Mouse (Mus musculus) kidney, postnatal 0 days (tissue): ENCODE data around the gene Arid3c. TPM values are rescaled to one million over a fixed set of nuclear protein-coding genes. Genes with fewer than 3 reads are reported as not detected.
"Not testable (repeated sequence)": the region's sequence is repeated elsewhere in the genome, so short reads cannot be mapped to it uniquely, and the experiment has no call there.

Experiments
- ATAC-seq: fragments of 200-750 bp; cut with Nextera tagmentation; replicated peaks from 2 replicates; pipeline ENCODE4 v1.8.0; 2017; ENCODE audit warnings: low read depth, moderate number of reproducible peaks, moderate TSS enrichment, moderate library complexity; ENCODE audit not compliant: low FRiP score
- DNase-seq: peaks from one replicate; pipeline ENCODE4 v3.0.0-alpha.2; 2016; ENCODE audit warnings: low spot score
- H3K27ac ChIP-seq: fragments of 300-500 bp; sonication (generic); 2 replicates; pipeline ENCODE4 v1.5.1; 2014; ENCODE audit warnings: mild to moderate bottlenecking
- H3K27me3 ChIP-seq: fragments of 300-500 bp; sonication (generic); 2 replicates; pipeline ENCODE4 v1.6.1; 2014; ENCODE audit warnings: low read length, mixed read lengths; ENCODE audit not compliant: insufficient read depth
- H3K36me3 ChIP-seq: fragments of 300-500 bp; sonication (generic); 2 replicates; pipeline ENCODE4 v1.6.1; 2014; ENCODE audit warnings: low read length, mixed read lengths; ENCODE audit not compliant: insufficient read depth
- H3K4me1 ChIP-seq: fragments of 300-500 bp; sonication (generic); replicated peaks from 2 replicates; pipeline ENCODE4 v1.6.1; 2014; ENCODE audit warnings: antibody characterized with exemption, low read length, mixed read lengths; ENCODE audit not compliant: insufficient read depth
- H3K4me2 ChIP-seq: fragments of 300-500 bp; sonication (generic); 2 replicates; pipeline ENCODE4 v1.6.1; 2014; ENCODE audit warnings: mild to moderate bottlenecking, low read length, moderate library complexity, mixed read lengths
- H3K4me3 ChIP-seq: fragments of 300-500 bp; sonication (generic); replicated peaks from 2 replicates; pipeline ENCODE4 v1.5.1; 2014; ENCODE audit warnings: low read depth, low read length
- H3K9ac ChIP-seq: fragments of 300-500 bp; sonication (generic); 2 replicates; pipeline ENCODE4 v1.6.1; 2014; ENCODE audit warnings: low read depth, low read length
- H3K9me3 ChIP-seq: fragments of 300-500 bp; sonication (generic); replicated peaks from 2 replicates; pipeline ENCODE4 v1.6.1; 2016; ENCODE audit warnings: low read length, inconsistent platforms, mixed read lengths
- CTCF ChIP-seq: IDR thresholded peaks from 2 replicates; pipeline ENCODE4 v1.5.1; 2016; ENCODE audit warnings: antibody characterized with exemption, low read depth, mild to moderate bottlenecking, moderate library complexity
- WGBS: fragments of 180-500 bp; shearing (Covaris S2); extraction: QIAGEN DNeasy Blood & Tissue Kit; methylation state at CpG from one replicate; pipeline ENCODE4 v1.1.7; 2014; 5-methylcytosine and 5-hydroxymethylcytosine counted together
- polyA plus RNA-seq: library from polyadenylated mRNA; unstranded; fragments of >200 nt; fragmentation: Nextera tagmentation; extraction: Ambion mirVana; gene quantifications from 2 replicates; pipeline ENCODE4 v1.2.1, GENCODE M21; 2015

The Arid3c gene
- polyA plus RNA-seq, 1 experiment from 2014 or later, result 0.14 TPM

GRCm38 (mm10) chr4:41696930-41697841 lies 33.8 kb downstream of the Arid3c start, which contains the start of gene Cntfr:
Gene Cntfr, minus strand, starts transcription at chr4:41697089.
- not testable (repeated sequence) for H3K4me3 ChIP-seq, H3K27me3 ChIP-seq, H3K9me3 ChIP-seq, ATAC-seq, H3K9ac ChIP-seq, H3K36me3 ChIP-seq, H3K4me2 ChIP-seq, H3K27ac ChIP-seq, H3K4me1 ChIP-seq
- WGBS, result 18% methylated on average over 29 of the region's 40 CpGs
- TF ChIP-seq CTCF, result peak; percentile 71
- DNase-seq, result peak; percentile 78

- WGBS, result 15% methylated on average over 11 of the region's 15 CpGs
- DNase-seq, H3K4me1 ChIP-seq, H3K36me3 ChIP-seq, H3K9ac ChIP-seq, ATAC-seq, H3K4me2 ChIP-seq, H3K27me3 ChIP-seq, H3K9me3 ChIP-seq, H3K27ac ChIP-seq, H3K4me3 ChIP-seq: not testable (repeated sequence)
Observed at GRCm38 (mm10) chr4:41696452-41696851, 34.5 kb downstream of the Arid3c start.

- not testable (repeated sequence) for DNase-seq, ATAC-seq, H3K27ac ChIP-seq, H3K4me2 ChIP-seq, H3K27me3 ChIP-seq, H3K9me3 ChIP-seq, H3K36me3 ChIP-seq, H3K4me3 ChIP-seq, H3K9ac ChIP-seq, H3K4me1 ChIP-seq
- WGBS, result 3% methylated on average over 13 of the region's 38 CpGs
Observed at GRCm38 (mm10) chr4:41695800-41696199, 35.1 kb downstream of the Arid3c start.

GRCm38 (mm10) chr4:41693511-41693910 lies 37.4 kb downstream of the Arid3c start:
- 19% methylated on average over 4 of the region's 4 CpGs for WGBS
- not testable (repeated sequence) for H3K27me3 ChIP-seq, H3K4me3 ChIP-seq, H3K4me1 ChIP-seq, ATAC-seq, H3K36me3 ChIP-seq, H3K9ac ChIP-seq, H3K4me2 ChIP-seq, H3K27ac ChIP-seq, DNase-seq, H3K9me3 ChIP-seq

- H3K27me3 ChIP-seq, H3K9me3 ChIP-seq, ATAC-seq, H3K36me3 ChIP-seq, H3K4me3 ChIP-seq, H3K27ac ChIP-seq, H3K9ac ChIP-seq, DNase-seq, H3K4me2 ChIP-seq, H3K4me1 ChIP-seq: not testable (repeated sequence)
- no CpG with 5 or more reads among the region's 4 CpGs for WGBS
Observed at GRCm38 (mm10) chr4:41690014-41690413, 40.9 kb downstream of the Arid3c start.

GRCm38 (mm10) chr4:41688562-41688961 lies 42.4 kb downstream of the Arid3c start:
- not testable (repeated sequence) for H3K4me3 ChIP-seq, DNase-seq, H3K4me1 ChIP-seq, ATAC-seq, H3K4me2 ChIP-seq, H3K27me3 ChIP-seq, H3K9me3 ChIP-seq, H3K27ac ChIP-seq, H3K36me3 ChIP-seq, H3K9ac ChIP-seq
- 77% methylated on average over 1 of the region's 1 CpGs for WGBS

GRCm38 (mm10) chr4:41685882-41686492 lies 45.0 kb downstream of the Arid3c start:
- DNase-seq, ATAC-seq, H3K27ac ChIP-seq, H3K4me1 ChIP-seq, H3K27me3 ChIP-seq, H3K4me3 ChIP-seq, H3K9me3 ChIP-seq, H3K36me3 ChIP-seq, H3K4me2 ChIP-seq, H3K9ac ChIP-seq: not testable (repeated sequence)
- WGBS, result 23% methylated on average over 9 of the region's 10 CpGs

GRCm38 (mm10) chr4:41684931-41685453 lies 46.0 kb downstream of the Arid3c start:
- not testable (repeated sequence) for H3K4me2 ChIP-seq, ATAC-seq, H3K9ac ChIP-seq

More at GRCm38 (mm10) chr4:41684931-41685453, 46.0 kb downstream of the Arid3c start:
- not testable (repeated sequence) for DNase-seq, H3K27me3 ChIP-seq, H3K27ac ChIP-seq, H3K4me1 ChIP-seq, H3K9me3 ChIP-seq, H3K36me3 ChIP-seq, H3K4me3 ChIP-seq
- WGBS, result 3% methylated on average over 14 of the region's 14 CpGs
